Mouse (Mus musculus) heart, postnatal 10 days (tissue): ENCODE results near the gene Tdrd3. TPM values are rescaled to one million over a fixed set of nuclear protein-coding genes. Genes with fewer than 3 reads are reported as not detected.
A peak's percentile ranks its signal among the peaks of the same experiment; 100 is the strongest.

Experiments used
- DNase-seq, 2 experiments: peaks; one replicate each; pipeline ENCODE4 v3.0.0; 2021
- intact Hi-C: fragments of 180-260 bp; cut with DNase I; formaldehyde crosslinking; loops from one replicate; pipeline ENCODE4 v1.15.1; 2025
- total RNA-seq, 2 experiments: library from RNA; stranded (reverse); gene quantifications; 2 replicates each; pipeline ENCODE4 v1.2.3; 2021

Gene Tdrd3
- 10 to 100 TPM; 30.7 to 31.1 TPM for total RNA-seq

DNA sequence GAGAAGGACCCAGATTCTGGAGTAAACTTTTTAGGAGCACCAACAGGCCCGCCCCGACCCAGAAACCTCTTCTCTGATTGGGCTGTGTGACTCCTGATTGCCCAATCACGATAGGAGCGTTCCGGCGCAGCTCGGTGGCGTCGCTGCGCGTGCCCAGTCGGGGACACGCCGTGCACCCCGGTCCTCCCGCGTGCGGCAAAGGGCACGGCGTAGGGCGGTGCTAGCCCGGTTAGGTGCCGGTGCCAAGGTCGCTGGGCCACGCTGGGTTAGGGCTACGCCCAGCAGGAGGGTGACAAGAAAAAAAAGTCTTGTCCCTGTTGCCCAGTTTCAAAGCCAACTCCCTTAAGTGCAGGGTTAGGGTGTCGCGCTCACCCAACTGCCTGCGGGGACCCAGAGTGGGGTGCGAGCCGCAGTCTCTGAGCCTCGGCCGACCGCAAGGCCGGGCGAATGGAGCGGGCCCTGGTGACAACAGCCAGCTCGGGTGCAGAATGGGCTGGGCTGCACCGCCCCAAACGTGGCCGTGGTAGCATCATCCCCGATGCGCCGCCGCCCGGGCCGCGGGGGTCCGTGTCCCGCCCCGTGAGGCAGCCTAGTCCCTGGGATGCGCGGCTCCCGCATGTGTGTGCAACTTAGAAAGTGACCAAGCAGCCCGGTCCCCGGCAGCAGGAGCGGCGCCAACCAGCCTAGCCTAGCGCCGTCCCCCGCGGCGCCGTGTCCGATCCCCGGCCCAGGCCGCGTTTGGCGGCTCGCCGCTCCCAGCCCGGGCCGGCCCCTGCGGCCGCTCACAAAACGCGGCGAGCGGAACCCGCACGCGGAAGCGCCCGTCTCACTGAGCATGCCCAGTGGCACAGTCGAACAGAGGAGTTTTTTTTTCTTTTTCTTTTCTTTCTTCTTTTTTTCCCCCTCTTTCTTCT lies at the start of gene Tdrd3:
Gene Tdrd3 (plus strand): TSS at position 832 of the 914 bp plus-strand sequence.
- intact Hi-C loops, result loop anchor here (10.0 kb wide), 1 partner anchor 281 kb away; no protein-coding TSS in a partner anchor
- peak; percentile 96 to 97 for DNase-seq

GRCm38 (mm10) chr14:87367169-87367568 lies 49.3 kb upstream of the Tdrd3 start:
- intact Hi-C loops, result no loop called here

DNA sequence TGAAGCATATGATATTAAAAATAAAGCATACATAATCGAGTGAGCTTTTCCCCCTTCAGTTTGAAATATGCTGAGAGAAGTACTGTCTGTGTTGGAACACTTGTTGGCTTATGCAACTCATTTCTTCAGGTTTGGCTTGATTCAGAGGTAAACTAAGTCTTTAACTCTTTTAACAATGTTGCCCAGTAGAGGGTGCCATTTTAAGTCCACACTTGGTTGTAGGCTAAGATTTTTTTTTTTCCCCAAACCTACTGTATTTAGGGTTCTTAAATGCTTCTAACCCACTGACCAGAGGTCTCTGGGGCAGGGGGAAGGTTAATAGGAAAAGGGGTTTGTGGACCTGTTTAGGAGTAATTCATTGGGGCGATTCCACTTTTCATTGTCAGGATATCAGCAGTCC lies 33.4 kb upstream of the Tdrd3 start:
- no peak for DNase-seq
- intact Hi-C loops, result no loop called here

More at GRCm38 (mm10) chr14:87367169-87367568, 49.3 kb upstream of the Tdrd3 start:
- no peak for DNase-seq

DNA sequence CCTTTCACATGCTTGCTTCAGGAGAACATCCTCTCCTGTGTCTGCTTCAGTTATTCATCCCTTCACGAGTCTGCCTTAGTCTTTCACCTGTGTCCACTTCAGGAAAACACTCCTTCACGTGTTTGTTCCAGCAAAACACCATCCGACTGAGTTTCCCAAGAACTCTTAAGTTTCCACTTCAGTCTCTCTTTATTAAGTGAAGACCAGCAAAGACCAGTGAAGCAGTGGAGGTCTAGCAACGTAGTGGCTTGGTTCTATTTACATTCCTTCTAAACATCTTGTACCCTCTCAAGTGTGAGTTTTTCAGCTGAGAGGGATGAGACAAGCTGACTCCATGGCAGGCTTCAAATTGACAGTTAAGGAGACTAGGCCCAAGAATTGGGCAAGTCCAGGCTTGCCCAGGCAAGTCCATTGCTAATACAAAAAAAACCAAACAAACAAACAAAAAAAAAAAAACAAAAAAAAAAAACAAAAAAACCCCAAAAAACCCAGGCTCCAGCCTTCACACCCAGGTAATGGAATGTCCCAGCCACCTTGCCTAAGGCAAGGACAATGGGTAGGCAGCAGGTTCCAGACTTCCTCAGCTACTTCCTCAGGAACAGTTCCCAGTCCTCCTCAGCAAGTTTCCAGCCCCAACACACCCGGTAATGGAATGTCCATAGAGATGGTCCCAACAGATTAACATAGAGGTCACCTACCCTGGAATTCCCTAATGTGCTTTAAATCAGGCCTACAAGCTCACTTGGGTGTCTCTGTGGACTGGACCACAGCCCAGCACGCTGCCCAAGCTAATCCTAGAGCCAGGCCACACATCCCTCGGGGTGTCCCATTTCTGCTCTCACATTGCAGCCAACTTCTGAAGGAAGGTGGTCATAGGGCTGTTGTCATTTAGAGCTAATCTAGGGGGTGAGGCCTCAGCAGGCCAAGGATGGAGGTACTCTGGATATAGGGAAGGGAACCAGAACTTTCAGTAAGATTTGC lies 31.9 kb upstream of the Tdrd3 start:
- intact Hi-C loops, result loop anchor here (5.0 kb wide), 1 partner anchor 68 kb away; no protein-coding TSS in a partner anchor
- no peak for DNase-seq

- intact Hi-C loops, result no loop called here
- DNase-seq, result no peak
These were observed 23.3 kb upstream of the Tdrd3 start for GRCm38 (mm10) chr14:87393096-87393495.

DNA sequence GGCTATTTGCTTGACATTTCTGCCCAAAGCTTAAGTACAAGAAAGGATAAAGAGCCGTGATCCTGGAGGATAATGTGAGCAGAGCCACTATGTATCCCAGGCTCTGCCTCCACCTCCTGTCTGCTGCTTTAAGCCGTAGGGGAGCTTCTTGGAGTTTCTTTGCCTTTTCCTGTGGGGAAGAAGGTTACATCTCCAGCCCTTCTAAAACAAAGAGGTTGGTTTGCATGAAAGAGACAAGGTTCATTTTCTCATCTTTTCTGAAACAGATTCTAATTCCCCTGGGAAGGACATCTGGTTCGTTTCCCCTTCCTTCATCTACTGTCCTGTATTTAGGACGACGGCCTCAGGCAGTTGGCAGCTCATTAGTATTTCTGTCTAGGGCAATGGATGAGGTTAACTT lies 19.8 kb upstream of the Tdrd3 start:
- intact Hi-C loops, result no loop called here
- no peak for DNase-seq

DNA sequence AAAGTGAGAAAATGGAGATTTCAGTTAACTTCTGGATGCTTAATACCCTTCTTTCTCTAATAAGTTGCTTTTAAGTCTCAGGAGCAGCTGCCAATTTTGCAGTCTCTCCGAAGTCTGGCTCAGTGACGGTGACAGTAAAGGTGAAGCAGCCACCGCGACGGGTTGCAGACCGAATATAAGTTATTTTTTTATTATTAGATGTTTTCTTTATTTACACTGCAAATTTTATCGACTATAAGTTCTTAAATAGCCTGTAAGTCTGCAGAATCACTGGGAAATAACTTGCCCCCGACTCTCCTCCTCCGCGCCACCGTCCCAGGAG lies 992 bp upstream of the Tdrd3 start:
- intact Hi-C loops, result loop anchor here (10.0 kb wide), 1 partner anchor 281 kb away; no protein-coding TSS in a partner anchor

DNA sequence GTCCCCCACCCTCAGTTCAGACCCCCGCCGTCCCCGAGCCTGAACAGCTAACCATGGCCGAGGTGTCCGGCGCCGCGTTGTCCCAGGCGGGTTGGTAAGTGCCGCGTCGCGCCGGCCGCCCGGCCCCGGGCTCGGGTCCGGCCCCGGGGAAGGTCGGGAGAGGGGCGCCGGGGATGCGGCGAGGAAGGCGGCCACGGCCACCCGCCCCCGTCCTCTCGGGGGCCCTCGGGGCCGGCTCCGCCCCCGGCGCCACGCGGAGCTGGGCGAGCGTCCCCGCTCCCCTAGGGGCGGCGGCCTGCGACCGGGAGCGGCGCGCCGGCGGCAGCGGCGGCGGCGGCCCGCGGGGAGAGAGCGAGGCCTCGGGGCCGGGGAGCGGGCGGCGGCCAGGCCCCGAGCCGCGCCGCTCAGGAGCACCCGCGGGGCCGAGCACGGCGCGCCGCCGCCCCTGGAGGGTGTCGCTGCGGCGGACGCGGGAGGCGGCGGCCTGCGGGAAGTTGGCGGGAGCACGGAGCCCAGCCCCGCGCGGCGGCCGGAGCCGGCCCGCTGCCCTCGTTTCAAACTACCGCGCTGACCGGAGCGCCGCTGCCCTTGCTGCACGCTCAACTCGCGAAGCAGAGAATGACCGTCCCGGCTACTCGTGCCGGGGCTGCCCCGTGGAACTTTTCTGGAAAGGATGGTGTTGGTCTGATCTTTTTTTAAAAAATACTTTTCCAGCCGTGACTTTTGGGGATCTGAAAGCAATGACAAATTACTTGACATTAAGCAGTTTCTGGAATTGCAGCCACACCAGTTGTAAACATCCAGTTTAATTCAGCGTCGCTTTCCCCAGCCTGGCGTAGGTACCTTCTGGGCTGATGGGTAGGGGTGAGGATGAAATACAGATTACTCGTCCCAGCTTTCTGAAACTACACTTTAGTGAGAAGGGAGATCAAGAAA lies 584 bp downstream of the Tdrd3 start:
- intact Hi-C loops, result loop anchor here (10.0 kb wide), 1 partner anchor 282 kb away; no protein-coding TSS in a partner anchor
- peak; percentile 67 to 68 for DNase-seq

More for the DNA sequence above, 992 bp upstream of the Tdrd3 start:
- no peak for DNase-seq

- intact Hi-C loops, result loop anchor here (10.0 kb wide), 1 partner anchor 283 kb away; no protein-coding TSS in a partner anchor
- DNase-seq, result no peak
These were observed 1.2 kb downstream of the Tdrd3 start for GRCm38 (mm10) chr14:87417691-87418070.

DNA sequence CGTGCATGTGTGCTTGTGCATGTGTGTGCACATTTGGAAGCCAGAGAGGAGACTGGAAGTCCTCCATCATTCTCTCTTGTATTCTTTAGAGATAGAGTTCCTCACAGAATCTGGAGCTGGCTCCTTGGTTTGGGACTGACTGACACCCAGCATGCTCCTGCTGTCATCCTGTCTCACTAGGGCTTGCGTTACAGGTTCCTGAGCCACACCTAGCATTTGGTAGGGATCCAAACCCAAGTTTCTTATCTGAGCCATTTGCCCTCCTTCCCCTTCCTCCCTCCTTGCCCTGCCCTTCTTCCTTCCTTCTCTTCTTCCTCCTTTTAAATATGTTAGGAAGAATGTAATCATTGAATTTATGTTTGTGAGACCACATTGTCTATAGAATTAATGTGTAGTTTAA lies 3.3 kb downstream of the Tdrd3 start:
- DNase-seq, result no peak
- intact Hi-C loops, result loop anchor here (10.0 kb wide), 1 partner anchor 285 kb away; no protein-coding TSS in a partner anchor

- intact Hi-C loops, result no loop called here
- no peak for DNase-seq
These were observed 4.1 kb downstream of the Tdrd3 start for GRCm38 (mm10) chr14:87420576-87420975.

- DNase-seq, result no peak
- intact Hi-C loops, result no loop called here
These were observed 6.0 kb downstream of the Tdrd3 start for GRCm38 (mm10) chr14:87422432-87422831.

- intact Hi-C loops, result no loop called here
- no peak for DNase-seq
These were observed 10.0 kb downstream of the Tdrd3 start for GRCm38 (mm10) chr14:87426297-87426922.

DNA sequence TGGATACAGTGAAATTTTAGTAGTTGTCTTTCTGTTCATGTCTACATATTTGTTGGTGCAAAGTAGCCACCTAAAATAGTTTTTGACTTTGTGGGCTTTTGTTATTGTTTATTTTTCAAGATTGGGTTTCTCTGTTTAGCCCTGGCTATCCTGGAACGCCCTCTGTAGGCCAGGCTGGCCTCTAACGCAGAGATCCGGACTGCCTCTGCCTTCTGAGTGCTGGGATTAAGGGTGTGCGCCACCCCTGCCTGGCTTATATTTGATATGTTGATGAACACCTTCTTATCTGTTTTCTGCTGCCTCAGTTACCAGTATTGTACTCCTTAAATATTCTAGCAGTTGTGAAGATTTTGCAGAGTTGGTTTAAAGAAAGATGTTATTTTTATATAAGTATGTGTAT lies 10.6 kb downstream of the Tdrd3 start:
- DNase-seq, result no peak
- intact Hi-C loops, result no loop called here

- intact Hi-C loops, result no loop called here
- no peak for DNase-seq
These were observed 11.3 kb downstream of the Tdrd3 start for GRCm38 (mm10) chr14:87427659-87428289.

DNA sequence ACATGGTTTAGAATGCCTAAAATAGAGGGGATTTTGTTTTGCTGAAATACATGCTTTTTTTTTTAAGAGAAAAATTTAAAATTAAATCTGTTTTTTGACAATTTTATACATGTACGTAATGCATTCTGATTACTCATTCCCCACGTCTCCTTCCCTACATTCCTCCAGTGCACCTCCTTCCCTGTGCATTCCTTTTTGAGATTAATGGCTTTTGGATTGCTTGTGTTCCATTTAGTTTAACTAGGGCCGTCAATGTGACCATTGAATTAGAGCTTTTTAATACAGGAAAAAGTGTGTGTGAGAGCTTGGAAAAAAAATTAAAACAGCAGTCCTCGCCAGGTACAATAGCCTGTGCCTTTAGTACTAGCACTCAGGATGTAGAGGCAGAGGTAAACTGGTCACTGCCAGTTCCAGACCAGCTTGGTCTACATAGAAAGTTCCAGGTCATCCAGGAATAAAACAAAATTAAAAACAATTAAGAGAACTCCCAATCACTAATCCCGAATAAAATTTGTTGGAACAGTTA lies 17.0 kb downstream of the Tdrd3 start:
- intact Hi-C loops, result no loop called here
- DNase-seq, result no peak

DNA sequence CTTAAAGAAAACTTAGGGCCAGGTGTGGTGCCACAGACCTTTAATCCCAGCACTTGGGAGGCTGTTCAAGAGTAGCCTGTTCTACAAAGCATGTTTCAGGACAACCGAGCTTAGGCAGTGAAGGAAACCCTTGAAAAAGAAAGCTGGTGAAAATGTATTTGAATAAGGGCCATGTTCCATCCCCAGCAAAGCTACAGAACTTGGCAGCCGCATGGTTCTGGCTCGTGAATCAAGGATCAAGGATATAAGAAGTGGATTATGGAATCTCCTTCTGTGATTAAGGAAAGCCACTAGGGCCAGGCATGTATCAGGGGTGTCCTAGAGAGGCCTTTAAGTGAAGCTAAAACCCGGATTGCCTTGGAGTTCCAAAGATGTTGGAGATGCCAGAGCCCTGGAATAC lies 18.9 kb downstream of the Tdrd3 start:
- intact Hi-C loops, result no loop called here
- no peak for DNase-seq

GRCm38 (mm10) chr14:87439721-87440120 lies 23.3 kb downstream of the Tdrd3 start:
- intact Hi-C loops, result no loop called here
- DNase-seq, result no peak
